Comparison of ENCODE assay signal across 10 mouse cellular contexts in genomic region chr16:35215498-35215897, GRCm38 (mm10).
DNase-seq lines count a peak whose midpoint lies in the region; ATAC-seq and TF ChIP-seq lines count a peak whose summit lies in the region.
"Had no signal": no experiment of that assay in that cellular context is flagged by ENCODE, and none has a peak within 500 bp of the region (broad histone marks: within the 10 kb centered on the region; RNA-seq: fewer than 3 reads in every experiment).

No protein-coding gene starts in this region.

- no peaks in the 10 kb centered on the region for H3K27me3 ChIP-seq in hindbrain, embryonic 16.5 days (replicated peaks; ENCODE audit: control insufficient read depth, insufficient read depth, low read length)
- H3K27me3 ChIP-seq in hindbrain, embryonic 14.5 days (ENCODE audit: control insufficient read depth, insufficient read depth, low read length): no peaks in the 10 kb centered on the region
- H3K27me3 ChIP-seq in testis, adult 2 months (ENCODE audit: control insufficient read depth, insufficient read depth, low read length): no peaks in the 10 kb centered on the region
- H3K27me3 ChIP-seq in cerebellum, adult 2 months (ENCODE audit: control insufficient read depth, insufficient read depth, low read length): no peaks in the 10 kb centered on the region

- DNase-seq in hindbrain, embryonic 14.5 days (ENCODE audit: low spot score): no peak
- peak; percentile 50 for DNase-seq in ovary, postnatal 36 days (ENCODE audit: low spot score)
- DNase-seq in ovary, postnatal 10 days (ENCODE audit: low spot score): no peak
- peak; percentile 76 for DNase-seq in heart, postnatal 4 days
- no peak for DNase-seq in urinary bladder, postnatal 10 days (ENCODE audit: low spot score)
- DNase-seq in cerebellum, adult 2 months: no peak
- DNase-seq: thymus, postnatal 14 days had no signal

- no peak for TF ChIP-seq CTCF in testis, adult 2 months (IDR thresholded peaks at IDR 0.05; ENCODE audit: control insufficient read depth, insufficient read depth, insufficient replicate concordance, low read depth, low read length)
- no peak for TF ChIP-seq CTCF in cerebellum, adult 2 months (IDR thresholded peaks at IDR 0.05; ENCODE audit: borderline replicate concordance, insufficient read depth, low read depth, low read length)

- WGBS in hindbrain, embryonic 16.5 days: 50% methylated on average over 5 of the region's 5 CpGs
- WGBS in hindbrain, embryonic 14.5 days: 58% methylated on average over 5 of the region's 5 CpGs
- WGBS in cerebellum, adult 2 months: 27% methylated on average over 5 of the region's 5 CpGs

- H3K36me3 ChIP-seq in hindbrain, embryonic 16.5 days (ENCODE audit: control insufficient read depth, insufficient read depth, low read length): no peaks in the 10 kb centered on the region
- H3K36me3 ChIP-seq in hindbrain, embryonic 14.5 days (replicated peaks; ENCODE audit: control insufficient read depth, insufficient read depth): no peaks in the 10 kb centered on the region
- no peaks in the 10 kb centered on the region for H3K36me3 ChIP-seq in testis, adult 2 months (ENCODE audit: control insufficient read depth, insufficient read depth, low read length)
- H3K36me3 ChIP-seq: midbrain, embryonic 10.5 days had no signal

- no peak overlapping the region for H3K4me2 ChIP-seq in hindbrain, embryonic 16.5 days (ENCODE audit: low read length)
- no peak overlapping the region for H3K4me2 ChIP-seq in hindbrain, embryonic 14.5 days (replicated peaks)

- H3K27ac ChIP-seq in hindbrain, embryonic 16.5 days (ENCODE audit: low read depth, low read length): peak overlapping the region; percentile 23; the same call in 1 of the 2 replicates
- H3K27ac ChIP-seq in hindbrain, embryonic 14.5 days: no peak overlapping the region
- H3K27ac ChIP-seq in testis, adult 2 months (ENCODE audit: control insufficient read depth, insufficient read depth, low read depth, low read length): peak overlapping the region; percentile 81
- H3K27ac ChIP-seq in cerebellum, adult 2 months (ENCODE audit: insufficient read depth, low read length): no peak overlapping the region
- H3K27ac ChIP-seq: midbrain, embryonic 10.5 days had no signal

- TF ChIP-seq POLR2A in testis, adult 2 months (IDR thresholded peaks at IDR 0.05; ENCODE audit: control insufficient read depth, low read depth, low read length): no peak
- no peak for TF ChIP-seq POLR2A in cerebellum, adult 2 months (IDR thresholded peaks at IDR 0.05; ENCODE audit: borderline replicate concordance, insufficient read depth, low read length)

- no peaks in the 10 kb centered on the region for H3K9me3 ChIP-seq in hindbrain, embryonic 16.5 days (ENCODE audit: control insufficient read depth, low read length)
- H3K9me3 ChIP-seq in hindbrain, embryonic 14.5 days (ENCODE audit: control insufficient read depth, low read length): no peaks in the 10 kb centered on the region
- H3K9me3 ChIP-seq: midbrain, embryonic 10.5 days had no signal

- peaks cover 4% of the 10 kb centered on the region for H3K4me1 ChIP-seq in hindbrain, embryonic 16.5 days (ENCODE audit: control insufficient read depth, insufficient read depth, low read depth, low read length)
- no peaks in the 10 kb centered on the region for H3K4me1 ChIP-seq in hindbrain, embryonic 14.5 days (replicated peaks; ENCODE audit: control insufficient read depth, insufficient read depth, low read length)
- peaks cover 4% of the 10 kb centered on the region for H3K4me1 ChIP-seq in testis, adult 2 months (ENCODE audit: control insufficient read depth, insufficient read depth, low read length)
- peaks cover 20% of the 10 kb centered on the region for H3K4me1 ChIP-seq in cerebellum, adult 2 months (ENCODE audit: control insufficient read depth, insufficient read depth, low read length)

- no peak for ATAC-seq in hindbrain, embryonic 16.5 days
- ATAC-seq in hindbrain, embryonic 14.5 days (ENCODE audit: low FRiP score): no peak

- no peak overlapping the region for H3K4me3 ChIP-seq in hindbrain, embryonic 16.5 days (ENCODE audit: low read length)
- no peak overlapping the region for H3K4me3 ChIP-seq in hindbrain, embryonic 14.5 days (replicated peaks; ENCODE audit: low read length)
- H3K4me3 ChIP-seq in testis, adult 2 months (ENCODE audit: control insufficient read depth, low read depth, low read length): no peak overlapping the region
- H3K4me3 ChIP-seq in cerebellum, adult 2 months (replicated peaks; ENCODE audit: insufficient read depth, low read depth, low read length): no peak overlapping the region
- H3K4me3 ChIP-seq: midbrain, embryonic 10.5 days had no signal

- H3K9ac ChIP-seq in hindbrain, embryonic 16.5 days (ENCODE audit: low read depth, low read length): no peak overlapping the region
- no peak overlapping the region for H3K9ac ChIP-seq in hindbrain, embryonic 14.5 days

Comparison
In these comparisons a context has a peak if more than half of its experiments do, and no peak if none do; other contexts are left out.
1. H3K27ac ChIP-seq: peak in hindbrain, embryonic 16.5 days (single experiment) and testis, adult 2 months (single experiment); none in hindbrain, embryonic 14.5 days (single experiment) and cerebellum, adult 2 months (single experiment).
2. DNase-seq: peak in ovary, postnatal 36 days (single experiment) and heart, postnatal 4 days (single experiment); none in hindbrain, embryonic 14.5 days (single experiment), ovary, postnatal 10 days (single experiment), urinary bladder, postnatal 10 days (single experiment) and cerebellum, adult 2 months (0 of 2).